Mouse (Mus musculus) thymus, adult 2 months (tissue): ENCODE results near the gene Tuba1b.
"Not testable (repeated sequence)": the region's sequence is repeated elsewhere in the genome, so short reads cannot be mapped to it uniquely, and the experiment has no call there.

ENCODE experiments used
- CTCF ChIP-seq: fragments of 200-500 bp; IDR thresholded peaks from 2 replicates; pipeline ENCODE4 v1.5.1; 2012; ENCODE audit warnings: mild to moderate bottlenecking, control low read depth, low read length, moderate library complexity, borderline replicate concordance; ENCODE audit not compliant: control insufficient read depth, poor library complexity, insufficient read depth; ENCODE audit errors: extremely low read depth
- POLR2A ChIP-seq: fragments of 200-500 bp; IDR thresholded peaks from 2 replicates; pipeline ENCODE4 v1.6.1; 2012; ENCODE audit warnings: mild to moderate bottlenecking, low read length, control low read depth, moderate library complexity; ENCODE audit not compliant: control insufficient read depth, poor library complexity, insufficient read depth; ENCODE audit errors: extremely low read depth

DNA sequence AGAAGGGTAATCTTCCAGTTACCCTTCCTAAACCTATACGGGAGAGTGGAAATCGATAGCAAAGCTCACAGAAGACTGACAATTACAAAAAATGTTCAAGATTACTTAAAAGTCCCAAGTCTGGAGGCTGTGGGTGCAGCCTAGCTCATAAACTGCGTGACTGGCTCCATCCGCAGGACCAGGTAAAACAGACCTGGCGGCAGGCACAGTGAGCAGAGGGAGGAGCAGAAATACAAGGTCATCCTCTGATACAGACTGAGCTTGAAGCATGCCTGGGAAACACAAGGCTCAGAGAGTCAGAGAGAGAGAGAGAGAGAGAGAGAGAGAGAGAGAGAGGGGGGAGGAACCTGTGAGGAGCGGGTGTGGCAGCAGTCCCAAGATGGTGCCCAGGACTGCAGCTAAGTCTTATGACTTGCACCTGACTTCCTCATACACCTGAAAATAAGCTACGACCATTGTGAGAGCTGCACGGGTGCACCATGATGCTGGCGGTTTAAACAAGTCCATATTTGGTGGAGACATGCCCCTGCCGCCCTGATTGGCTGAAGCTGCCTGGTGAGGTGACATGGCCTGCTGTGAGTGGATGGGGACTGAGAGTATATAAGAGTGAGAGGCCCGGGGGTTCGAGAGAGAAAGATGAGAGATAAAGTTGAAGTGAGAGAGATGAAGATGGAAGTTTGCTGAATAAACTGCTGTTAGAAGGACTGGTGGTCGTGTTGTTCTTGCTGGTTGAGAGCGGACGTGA, 37.4 kb upstream of the Tuba1b start:
- TF ChIP-seq CTCF, POLR2A: not testable (repeated sequence)
